Mouse (Mus musculus): ENCODE data around the gene 1700010B08Rik. TPM values are rescaled to one million over a fixed set of nuclear protein-coding genes. Genes with fewer than 3 reads are reported as not detected.
"Not testable (repeated sequence)": the region's sequence is repeated elsewhere in the genome, so short reads cannot be mapped to it uniquely, and the experiment has no call there.

1700010B08Rik gene
- polyA plus RNA-seq (2014; fragmentation: Nextera tagmentation; extraction: Ambion mirVana), result not detected in 2 replicates

- H3K9me3 ChIP-seq (ENCODE audit: control insufficient read depth, low read length); H3K27me3 ChIP-seq (ENCODE audit: control insufficient read depth, insufficient read depth, low read length); H3K9ac ChIP-seq (replicated peaks; ENCODE audit: low read depth, low read length); H3K4me1 ChIP-seq (ENCODE audit: control insufficient read depth, insufficient read depth, low read length); H3K36me3 ChIP-seq (ENCODE audit: control insufficient read depth, insufficient read depth, low read length); H3K27ac ChIP-seq (ENCODE audit: low read depth, low read length); H3K4me2 ChIP-seq (ENCODE audit: low read depth, low read length); ATAC-seq (ENCODE audit: low read depth); H3K4me3 ChIP-seq (ENCODE audit: low read depth, low read length): not testable (repeated sequence)
- 91% methylated on average over 6 of the region's 7 CpGs for WGBS
Measured at GRCm38 (mm10) chr2:173719115-173719514, at the start of gene 1700010B08Rik. 1700010B08Rik (plus strand) TSS chr2:173719415.

- H3K9ac ChIP-seq (replicated peaks; ENCODE audit: low read depth, low read length), result no peak overlapping the region
- ATAC-seq (ENCODE audit: low read depth), result no peak
- H3K4me2 ChIP-seq (ENCODE audit: low read depth, low read length), result no peak overlapping the region
- no peaks in the 10 kb centered on the region for H3K27me3 ChIP-seq (ENCODE audit: control insufficient read depth, insufficient read depth, low read length)
- H3K4me3 ChIP-seq (ENCODE audit: low read depth, low read length), result no peak overlapping the region
- WGBS, result 50% methylated on average over 2 of the region's 2 CpGs
- no peak overlapping the region for H3K27ac ChIP-seq (ENCODE audit: low read depth, low read length)
- no peaks in the 10 kb centered on the region for H3K9me3 ChIP-seq (ENCODE audit: control insufficient read depth, low read length)
- H3K4me1 ChIP-seq (ENCODE audit: control insufficient read depth, insufficient read depth, low read length), result 0 out of 2 replicates have a peak, but pooled peaks cover 2% of the 10 kb centered on the region
- H3K36me3 ChIP-seq (ENCODE audit: control insufficient read depth, insufficient read depth, low read length), result no peaks in the 10 kb centered on the region
Measured at GRCm38 (mm10) chr2:173672328-173672896, 46.8 kb upstream of the 1700010B08Rik start.

GRCm38 (mm10) chr2:173673469-173673868, 45.7 kb upstream of the 1700010B08Rik start:
- Histone ChIP-seq H3K27ac (ENCODE audit: low read depth, low read length) (no peak overlapping the region), H3K36me3 (ENCODE audit: control insufficient read depth, insufficient read depth, low read length) (no peaks in the 10 kb centered on the region), H3K27me3 (ENCODE audit: control insufficient read depth, insufficient read depth, low read length) (no peaks in the 10 kb centered on the region), H3K9ac (replicated peaks; ENCODE audit: low read depth, low read length) (no peak overlapping the region), H3K4me2 (ENCODE audit: low read depth, low read length) (no peak overlapping the region), H3K4me3 (ENCODE audit: low read depth, low read length) (no peak overlapping the region), H3K9me3 (ENCODE audit: control insufficient read depth, low read length) (no peaks in the 10 kb centered on the region), H3K4me1 (ENCODE audit: control insufficient read depth, insufficient read depth, low read length) (0 out of 2 replicates have a peak, but pooled peaks cover 2% of the 10 kb centered on the region)
- 88% methylated on average over 1 of the region's 1 CpGs for WGBS
- no peak for ATAC-seq (ENCODE audit: low read depth)

GRCm38 (mm10) chr2:173678593-173678992, 40.6 kb upstream of the 1700010B08Rik start:
- H3K4me3 ChIP-seq (ENCODE audit: low read depth, low read length), result no peak overlapping the region
- H3K27ac ChIP-seq (ENCODE audit: low read depth, low read length), result no peak overlapping the region
- no peaks in the 10 kb centered on the region for H3K36me3 ChIP-seq (ENCODE audit: control insufficient read depth, insufficient read depth, low read length)
- no peaks in the 10 kb centered on the region for H3K4me1 ChIP-seq (ENCODE audit: control insufficient read depth, insufficient read depth, low read length)
- no peaks in the 10 kb centered on the region for H3K27me3 ChIP-seq (ENCODE audit: control insufficient read depth, insufficient read depth, low read length)
- H3K4me2 ChIP-seq (ENCODE audit: low read depth, low read length), result no peak overlapping the region
- WGBS, result 91% methylated on average over 2 of the region's 2 CpGs
- H3K9me3 ChIP-seq (ENCODE audit: control insufficient read depth, low read length), result no peaks in the 10 kb centered on the region
- no peak overlapping the region for H3K9ac ChIP-seq (replicated peaks; ENCODE audit: low read depth, low read length)
- ATAC-seq (ENCODE audit: low read depth), result no peak

GRCm38 (mm10) chr2:173679217-173679616, 40.0 kb upstream of the 1700010B08Rik start:
- no peaks in the 10 kb centered on the region for H3K4me1 ChIP-seq (ENCODE audit: control insufficient read depth, insufficient read depth, low read length)
- no peak overlapping the region for H3K4me2 ChIP-seq (ENCODE audit: low read depth, low read length)
- no peak for ATAC-seq (ENCODE audit: low read depth)
- no peaks in the 10 kb centered on the region for H3K27me3 ChIP-seq (ENCODE audit: control insufficient read depth, insufficient read depth, low read length)
- H3K4me3 ChIP-seq (ENCODE audit: low read depth, low read length), result no peak overlapping the region
- H3K9me3 ChIP-seq (ENCODE audit: control insufficient read depth, low read length), result no peaks in the 10 kb centered on the region
- H3K27ac ChIP-seq (ENCODE audit: low read depth, low read length), result no peak overlapping the region
- WGBS, result 75% methylated on average over 3 of the region's 3 CpGs
- H3K9ac ChIP-seq (replicated peaks; ENCODE audit: low read depth, low read length), result no peak overlapping the region
- no peaks in the 10 kb centered on the region for H3K36me3 ChIP-seq (ENCODE audit: control insufficient read depth, insufficient read depth, low read length)

- Histone ChIP-seq H3K4me1 (ENCODE audit: control insufficient read depth, insufficient read depth, low read length) (no peaks in the 10 kb centered on the region), H3K27me3 (ENCODE audit: control insufficient read depth, insufficient read depth, low read length) (no peaks in the 10 kb centered on the region), H3K9me3 (ENCODE audit: control insufficient read depth, low read length) (no peaks in the 10 kb centered on the region), H3K4me3 (ENCODE audit: low read depth, low read length) (no peak overlapping the region), H3K36me3 (ENCODE audit: control insufficient read depth, insufficient read depth, low read length) (no peaks in the 10 kb centered on the region), H3K27ac (ENCODE audit: low read depth, low read length) (no peak overlapping the region), H3K4me2 (ENCODE audit: low read depth, low read length) (no peak overlapping the region), H3K9ac (replicated peaks; ENCODE audit: low read depth, low read length) (no peak overlapping the region)
- 95% methylated on average over 1 of the region's 1 CpGs for WGBS
- no peak for ATAC-seq (ENCODE audit: low read depth)
Measured at GRCm38 (mm10) chr2:173680153-173680552, 39.1 kb upstream of the 1700010B08Rik start.

- no peaks in the 10 kb centered on the region for H3K4me1 ChIP-seq (ENCODE audit: control insufficient read depth, insufficient read depth, low read length)
- no peaks in the 10 kb centered on the region for H3K9me3 ChIP-seq (ENCODE audit: control insufficient read depth, low read length)
- no peak overlapping the region for H3K4me3 ChIP-seq (ENCODE audit: low read depth, low read length)
- no peak overlapping the region for H3K4me2 ChIP-seq (ENCODE audit: low read depth, low read length)
- WGBS, result 43% methylated on average over 10 of the region's 10 CpGs
- H3K9ac ChIP-seq (replicated peaks; ENCODE audit: low read depth, low read length), result no peak overlapping the region
- no peaks in the 10 kb centered on the region for H3K36me3 ChIP-seq (ENCODE audit: control insufficient read depth, insufficient read depth, low read length)
- H3K27me3 ChIP-seq (ENCODE audit: control insufficient read depth, insufficient read depth, low read length), result no peaks in the 10 kb centered on the region
- no peak overlapping the region for H3K27ac ChIP-seq (ENCODE audit: low read depth, low read length)
- no peak for ATAC-seq (ENCODE audit: low read depth)
Measured at GRCm38 (mm10) chr2:173682773-173683172, 36.4 kb upstream of the 1700010B08Rik start.

GRCm38 (mm10) chr2:173685781-173686361, 33.3 kb upstream of the 1700010B08Rik start:
- Histone ChIP-seq H3K36me3 (ENCODE audit: control insufficient read depth, insufficient read depth, low read length) (no peaks in the 10 kb centered on the region), H3K4me3 (ENCODE audit: low read depth, low read length) (no peak overlapping the region), H3K27ac (ENCODE audit: low read depth, low read length) (no peak overlapping the region), H3K9ac (replicated peaks; ENCODE audit: low read depth, low read length) (no peak overlapping the region), H3K4me2 (ENCODE audit: low read depth, low read length) (no peak overlapping the region), H3K9me3 (ENCODE audit: control insufficient read depth, low read length) (no peaks in the 10 kb centered on the region), H3K27me3 (ENCODE audit: control insufficient read depth, insufficient read depth, low read length) (no peaks in the 10 kb centered on the region), H3K4me1 (ENCODE audit: control insufficient read depth, insufficient read depth, low read length) (no peaks in the 10 kb centered on the region)
- 93% methylated on average over 3 of the region's 3 CpGs for WGBS
- ATAC-seq (ENCODE audit: low read depth), result no peak

- H3K36me3 ChIP-seq (ENCODE audit: control insufficient read depth, insufficient read depth, low read length), result no peaks in the 10 kb centered on the region
- no peak overlapping the region for H3K4me2 ChIP-seq (ENCODE audit: low read depth, low read length)
- H3K9ac ChIP-seq (replicated peaks; ENCODE audit: low read depth, low read length), result no peak overlapping the region
- no peaks in the 10 kb centered on the region for H3K4me1 ChIP-seq (ENCODE audit: control insufficient read depth, insufficient read depth, low read length)
- no peak for ATAC-seq (ENCODE audit: low read depth)
- no peak overlapping the region for H3K27ac ChIP-seq (ENCODE audit: low read depth, low read length)
- 80% methylated on average over 5 of the region's 5 CpGs for WGBS
- H3K27me3 ChIP-seq (ENCODE audit: control insufficient read depth, insufficient read depth, low read length), result no peaks in the 10 kb centered on the region
- H3K4me3 ChIP-seq (ENCODE audit: low read depth, low read length), result no peak overlapping the region
- no peaks in the 10 kb centered on the region for H3K9me3 ChIP-seq (ENCODE audit: control insufficient read depth, low read length)
Measured at GRCm38 (mm10) chr2:173687363-173687762, 31.9 kb upstream of the 1700010B08Rik start.

Measured in neural tube, embryonic 14.5 days (tissue).